Mouse (Mus musculus) C2C12 (cell line): ENCODE results near the gene Gm1123. TPM values are rescaled to one million over a fixed set of nuclear protein-coding genes. Genes with fewer than 3 reads are reported as not detected.

ENCODE experiments used
- H3K27me3 ChIP-seq: one replicate; pipeline ENCODE4 v1.6.1; 2011; ENCODE audit not compliant: control insufficient read depth, insufficient read depth, insufficient read length
- H3K36me3 ChIP-seq: one replicate; pipeline ENCODE4 v1.6.1; 2011; ENCODE audit not compliant: control insufficient read depth, insufficient read depth
- H3K4me3 ChIP-seq: one replicate; pipeline ENCODE4 v1.5.1; 2011; ENCODE audit warnings: mild to moderate bottlenecking, control low read depth; ENCODE audit not compliant: poor library complexity, insufficient read depth, severe bottlenecking
- H3K79me2 ChIP-seq: one replicate; pipeline ENCODE4 v1.6.1; 2011; ENCODE audit not compliant: control insufficient read depth, insufficient read depth
- H3K79me3 ChIP-seq: one replicate; pipeline ENCODE4 v1.6.1; 2011; ENCODE audit warnings: low read depth, control low read depth
- H3ac ChIP-seq: one replicate; pipeline ENCODE3; 2011; ENCODE audit warnings: low read depth; ENCODE audit not compliant: control insufficient read depth, insufficient read length
- CEBPB ChIP-seq: IDR thresholded peaks from one replicate; pipeline ENCODE4 v1.6.1; 2011; ENCODE audit warnings: low read depth, mild to moderate bottlenecking, control low read depth, moderate library complexity
- CTCF ChIP-seq: IDR thresholded peaks from one replicate; pipeline ENCODE4 v1.5.1; 2011; ENCODE audit not compliant: control insufficient read depth, insufficient read depth, insufficient read length
- FOSL1 ChIP-seq: IDR thresholded peaks from one replicate; pipeline ENCODE4 v1.8.0; 2011; ENCODE audit warnings: mild to moderate bottlenecking, low read length; ENCODE audit not compliant: poor library complexity, insufficient read depth, severe bottlenecking
- MAX ChIP-seq: IDR thresholded peaks from one replicate; pipeline ENCODE4 v1.6.1; 2011; ENCODE audit warnings: mild to moderate bottlenecking, control low read depth
- MYOD1 ChIP-seq: IDR thresholded peaks from one replicate; pipeline ENCODE4 v1.6.1; 2011; ENCODE audit warnings: low read depth; ENCODE audit not compliant: control insufficient read depth, insufficient read length
- MYOG ChIP-seq: IDR thresholded peaks from one replicate; pipeline ENCODE4 v1.6.1; 2011; ENCODE audit not compliant: control insufficient read depth, insufficient read length; ENCODE audit errors: extremely low read depth
- USF1 ChIP-seq: IDR thresholded peaks from one replicate; pipeline ENCODE4 v1.6.1; 2011; ENCODE audit warnings: low read depth, mild to moderate bottlenecking, control low read depth, moderate library complexity
- polyA plus RNA-seq: library from polyadenylated mRNA; unstranded; fragments of >200 nt; fragmentation: generic; extraction: Trizol; gene quantifications from one replicate; pipeline ENCODE4 v1.2.1, GENCODE M21; 2012; ENCODE audit warnings: missing spikeins

The Gm1123 gene
- polyA plus RNA-seq, 1 experiment, result not detected

DNA sequence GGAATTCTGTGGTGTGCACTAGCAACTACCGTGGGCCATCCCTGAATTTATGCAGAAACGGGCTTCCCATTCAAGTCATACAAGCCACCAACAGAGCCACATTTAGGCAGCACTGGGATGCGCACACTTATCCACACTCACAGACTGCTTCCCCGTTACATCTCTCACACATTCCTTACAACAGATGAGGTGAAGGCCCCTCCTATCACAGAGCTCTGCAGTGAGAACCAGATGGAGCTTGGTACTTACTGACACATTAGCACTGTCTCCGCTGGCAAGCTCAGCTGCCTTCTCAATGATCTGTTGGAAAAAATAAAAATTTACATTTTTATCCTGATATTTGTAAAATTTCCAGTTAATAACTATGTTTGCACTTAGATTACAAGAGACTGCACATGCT is 29.8 kb upstream of the Gm1123 start:
- Histone ChIP-seq H3K4me3 (no peak overlapping the region), H3K27me3 (no peaks in the 10 kb centered on the region), H3K79me3 (no peaks in the 10 kb centered on the region), H3ac (no peak overlapping the region), H3K79me2 (no peaks in the 10 kb centered on the region), H3K36me3 (peaks cover 67% of the 10 kb centered on the region)
- no peak for TF ChIP-seq CTCF
- no peak for TF ChIP-seq MYOG
- no peak for TF ChIP-seq FOSL1
- no peak for TF ChIP-seq CEBPB
- TF ChIP-seq USF1, result no peak
- no peak for TF ChIP-seq MAX
- no peak for TF ChIP-seq MYOD1

DNA sequence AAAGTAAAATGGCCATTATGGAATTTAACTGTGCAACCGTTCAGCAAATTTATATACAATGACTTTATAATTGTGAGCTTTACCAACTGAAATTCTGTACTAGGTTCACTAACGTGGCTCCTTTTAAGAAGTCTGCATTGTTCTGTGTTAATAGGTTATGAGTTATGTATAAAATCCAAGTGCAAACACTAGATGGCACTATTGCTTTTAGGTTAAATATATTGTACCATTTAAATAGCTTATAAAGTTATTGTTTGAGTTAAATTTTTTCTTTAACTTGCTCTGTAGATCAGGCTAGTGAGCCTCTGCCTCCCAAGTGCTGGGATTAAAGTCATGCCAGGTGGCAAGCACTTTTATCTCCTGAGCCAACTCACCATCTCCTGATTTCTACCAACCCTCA is 28.7 kb upstream of the Gm1123 start:
- no peak overlapping the region for H3ac ChIP-seq
- no peak overlapping the region for H3K4me3 ChIP-seq
- H3K27me3 ChIP-seq, result no peaks in the 10 kb centered on the region
- no peaks in the 10 kb centered on the region for H3K79me2 ChIP-seq
- TF ChIP-seq CTCF (no peak), MAX (no peak), USF1 (no peak), MYOD1 (no peak), FOSL1 (no peak), MYOG (no peak), CEBPB (no peak)
- H3K36me3 ChIP-seq, result peaks cover 65% of the 10 kb centered on the region
- H3K79me3 ChIP-seq, result no peaks in the 10 kb centered on the region

DNA sequence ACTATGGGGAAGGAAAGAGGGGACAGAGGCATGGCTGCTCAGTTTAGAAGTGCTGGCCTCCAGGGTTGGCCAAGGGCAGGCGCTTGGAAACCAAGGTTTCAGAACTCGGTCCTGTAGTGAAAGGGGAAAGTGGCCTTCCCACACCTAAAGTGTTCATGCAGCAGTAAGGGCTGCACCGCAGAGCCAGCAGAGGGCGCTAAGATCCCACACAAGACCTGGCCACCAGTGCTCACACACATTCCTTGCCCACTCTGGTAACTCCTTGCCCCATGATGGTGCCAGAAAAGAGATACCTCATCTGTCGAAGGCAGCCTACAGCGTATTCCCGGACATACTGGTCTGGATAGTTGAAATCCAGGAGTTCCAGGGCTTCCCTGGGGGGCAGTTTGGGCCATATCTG is 27.0 kb upstream of the Gm1123 start:
- peaks cover 57% of the 10 kb centered on the region for H3K36me3 ChIP-seq
- no peaks in the 10 kb centered on the region for H3K27me3 ChIP-seq
- no peak overlapping the region for H3ac ChIP-seq
- no peak overlapping the region for H3K4me3 ChIP-seq
- TF ChIP-seq USF1 (no peak), CTCF (peak; percentile 94)
- H3K79me2 ChIP-seq, result no peaks in the 10 kb centered on the region
- no peaks in the 10 kb centered on the region for H3K79me3 ChIP-seq

- TF ChIP-seq MYOD1, result no peak
- no peak for TF ChIP-seq CTCF
- TF ChIP-seq MYOG, result no peak
- no peak for TF ChIP-seq FOSL1
- no peak for TF ChIP-seq CEBPB
- no peak for TF ChIP-seq MAX
- no peak for TF ChIP-seq USF1
- Histone ChIP-seq H3K79me3 (no peaks in the 10 kb centered on the region), H3ac (no peak overlapping the region), H3K79me2 (no peaks in the 10 kb centered on the region), H3K27me3 (no peaks in the 10 kb centered on the region), H3K4me3 (no peak overlapping the region), H3K36me3 (peaks cover 35% of the 10 kb centered on the region)
Observed at GRCm38 (mm10) chr9:99057751-99058150, 22.2 kb upstream of the Gm1123 start.

- TF ChIP-seq FOSL1 (no peak), MAX (no peak), CEBPB (no peak), MYOG (no peak), MYOD1 (no peak), CTCF (no peak), USF1 (no peak)
- peaks cover 30% of the 10 kb centered on the region for H3K36me3 ChIP-seq
Observed at GRCm38 (mm10) chr9:99049760-99050159, 14.2 kb upstream of the Gm1123 start.

GRCm38 (mm10) chr9:99048724-99049250 is 13.3 kb upstream of the Gm1123 start:
- H3K79me3 ChIP-seq, result no peaks in the 10 kb centered on the region
- H3ac ChIP-seq, result no peak overlapping the region
- peaks cover 40% of the 10 kb centered on the region for H3K36me3 ChIP-seq
- H3K27me3 ChIP-seq, result no peaks in the 10 kb centered on the region
- H3K79me2 ChIP-seq, result no peaks in the 10 kb centered on the region
- TF ChIP-seq CEBPB (no peak), USF1 (no peak)
- H3K4me3 ChIP-seq, result no peak overlapping the region

More at GRCm38 (mm10) chr9:99049760-99050159, 14.2 kb upstream of the Gm1123 start:
- no peak overlapping the region for H3ac ChIP-seq
- H3K4me3 ChIP-seq, result no peak overlapping the region
- H3K27me3 ChIP-seq, result no peaks in the 10 kb centered on the region
- H3K79me2 ChIP-seq, result no peaks in the 10 kb centered on the region
- H3K79me3 ChIP-seq, result no peaks in the 10 kb centered on the region
